Mouse (Mus musculus) lung, adult 2 months (tissue): ENCODE measurements around the gene Naaladl2. TPM values are rescaled to one million over a fixed set of nuclear protein-coding genes. Genes with fewer than 3 reads are reported as not detected.

Experiments
- DNase-seq: peaks from one replicate; pipeline ENCODE4 v3.0.0; 2022
- H3K4me1 ChIP-seq: fragments of 200-500 bp; 2 replicates; pipeline ENCODE4 v1.6.1; 2011; ENCODE audit warnings: low read length; ENCODE audit not compliant: control insufficient read depth, insufficient read depth
- H3K4me3 ChIP-seq: fragments of 200-500 bp; replicated peaks from 2 replicates; pipeline ENCODE3; 2011; ENCODE audit warnings: low read depth, mild to moderate bottlenecking, control low read depth, low read length; ENCODE audit errors: extremely low read depth
- CTCF ChIP-seq: fragments of 200-500 bp; IDR thresholded peaks from 2 replicates; pipeline ENCODE4 v1.5.1; 2011; ENCODE audit warnings: mild to moderate bottlenecking, low read length, control low read depth; ENCODE audit not compliant: insufficient read depth
- POLR2A ChIP-seq: fragments of 200-500 bp; IDR thresholded peaks from 2 replicates; pipeline ENCODE4 v1.6.1; 2011; ENCODE audit warnings: low read depth, mild to moderate bottlenecking, control low read depth, low read length, borderline replicate concordance; ENCODE audit errors: extremely low read depth
- WGBS: fragments of 180-500 bp; shearing (Covaris S2); methylation state at CpG from one replicate; pipeline ENCODE4 v1.1.7; 2018; 5-methylcytosine and 5-hydroxymethylcytosine counted together
- polyA plus RNA-seq: library from polyadenylated mRNA; depleted of rRNA; stranded (reverse); fragments of >200 nt; gene quantifications from 2 replicates; pipeline ENCODE4 v1.2.3, GENCODE M21; 2012

The Naaladl2 gene
- polyA plus RNA-seq, 1 experiment: 0.64 TPM

DNA sequence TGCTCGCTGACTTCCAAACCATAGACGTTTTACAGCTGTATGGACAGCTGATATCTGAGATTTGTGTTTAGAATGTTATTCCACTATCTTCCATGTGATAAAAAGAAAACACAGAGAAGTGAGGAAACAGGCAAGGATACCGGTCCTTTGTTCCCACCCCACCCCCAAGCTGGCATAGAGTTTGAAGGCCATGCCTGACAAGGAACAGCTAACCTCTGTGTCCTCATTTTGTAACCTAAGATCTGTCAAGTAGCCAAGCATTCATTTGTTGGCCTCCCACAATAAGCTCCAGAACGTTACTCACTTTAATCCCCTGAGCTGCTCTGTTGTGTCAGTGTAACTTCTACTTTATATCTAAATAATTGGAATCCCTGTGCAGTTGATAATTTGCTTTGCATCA lies 161.9 kb downstream of the Naaladl2 start:
- 56% methylated on average over 4 of the region's 4 CpGs for WGBS
- Histone ChIP-seq H3K4me3 (no peak overlapping the region), H3K4me1 (no peaks in the 10 kb centered on the region)
- DNase-seq: no peak
- no peak for TF ChIP-seq POLR2A
- no peak for TF ChIP-seq CTCF

GRCm38 (mm10) chr3:24942170-24942569 lies 201.9 kb downstream of the Naaladl2 start:
- DNase-seq: no peak
- no peak for TF ChIP-seq CTCF
- TF ChIP-seq POLR2A: no peak
- Histone ChIP-seq H3K4me1 (no peaks in the 10 kb centered on the region), H3K4me3 (no peak overlapping the region)
- 74% methylated on average over 2 of the region's 2 CpGs for WGBS

DNA sequence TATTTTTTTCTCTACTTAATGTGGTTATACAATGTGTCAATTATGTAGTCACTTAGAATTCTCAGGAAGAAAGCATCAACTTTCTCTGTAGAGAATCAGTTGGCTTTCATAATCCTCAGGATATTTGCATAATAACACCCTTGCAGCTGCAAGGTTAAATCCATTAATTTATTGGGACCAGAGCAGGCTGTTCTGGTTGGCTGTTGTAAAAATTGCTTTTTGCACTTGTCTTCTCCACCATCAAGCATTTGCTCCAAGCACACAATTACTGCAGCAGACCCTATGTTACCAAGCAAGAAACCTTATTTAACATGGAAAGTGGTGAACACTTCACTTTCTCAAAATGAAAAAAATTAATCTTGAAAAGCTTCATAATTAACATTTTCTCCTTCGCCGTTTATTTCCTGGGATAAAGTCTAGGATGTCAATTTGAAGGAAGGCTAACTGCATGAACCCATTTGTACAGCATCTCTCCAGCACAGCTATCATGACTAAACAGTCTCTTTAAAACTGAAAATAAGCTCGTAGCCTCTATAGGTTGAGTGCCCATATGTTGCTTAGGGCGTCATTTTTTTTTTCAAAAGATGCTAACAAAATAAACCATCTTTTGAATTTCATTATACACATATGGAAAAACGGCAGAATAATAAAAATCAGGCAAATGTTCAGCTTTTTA lies 205.4 kb downstream of the Naaladl2 start:
- TF ChIP-seq POLR2A (no peak), CTCF (no peak)
- Histone ChIP-seq H3K4me3 (no peak overlapping the region), H3K4me1 (no peaks in the 10 kb centered on the region)
- no peak for DNase-seq
- 81% methylated on average over 5 of the region's 5 CpGs for WGBS

- 25% methylated on average over 2 of the region's 2 CpGs for WGBS
- no peak for DNase-seq
- TF ChIP-seq POLR2A: no peak
- no peaks in the 10 kb centered on the region for H3K4me1 ChIP-seq
- H3K4me3 ChIP-seq: no peak overlapping the region
Measured at GRCm38 (mm10) chr3:24921811-24922210, 222.2 kb downstream of the Naaladl2 start.

DNA sequence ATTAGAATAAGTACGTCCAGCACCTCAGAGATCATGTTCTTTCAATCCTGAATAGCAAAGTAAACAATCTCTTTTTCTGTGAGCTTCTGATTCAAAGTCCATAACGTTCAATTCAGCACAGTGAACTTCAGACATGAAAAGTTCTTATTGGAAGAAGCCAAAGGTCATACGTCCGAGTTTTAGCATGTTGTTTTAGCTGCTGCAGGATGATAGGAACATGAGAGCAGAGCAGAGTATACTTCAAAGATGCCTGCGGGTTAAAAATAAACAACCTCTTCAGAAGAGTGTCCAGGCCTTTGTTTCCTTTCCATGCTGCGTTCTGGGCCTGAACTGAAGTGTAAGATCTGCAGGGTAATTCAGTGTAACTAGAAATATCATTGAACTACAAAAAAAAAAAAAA lies 222.7 kb downstream of the Naaladl2 start:
- no peak for DNase-seq
- Histone ChIP-seq H3K4me3 (no peak overlapping the region), H3K4me1 (no peaks in the 10 kb centered on the region)
- TF ChIP-seq POLR2A (no peak), CTCF (no peak)
- 22% methylated on average over 6 of the region's 6 CpGs for WGBS

GRCm38 (mm10) chr3:24905425-24905960 lies 238.6 kb downstream of the Naaladl2 start:
- 79% methylated on average over 3 of the region's 3 CpGs for WGBS
- no peaks in the 10 kb centered on the region for H3K4me1 ChIP-seq
- no peak for DNase-seq
- H3K4me3 ChIP-seq: no peak overlapping the region
- TF ChIP-seq CTCF (no peak), POLR2A (no peak)

- no peak for DNase-seq
- 78% methylated on average over 3 of the region's 3 CpGs for WGBS
- no peak overlapping the region for H3K4me3 ChIP-seq
- H3K4me1 ChIP-seq: no peaks in the 10 kb centered on the region
- TF ChIP-seq POLR2A: no peak
- TF ChIP-seq CTCF: no peak
Measured at GRCm38 (mm10) chr3:24888801-24889200, 255.3 kb downstream of the Naaladl2 start.

DNA sequence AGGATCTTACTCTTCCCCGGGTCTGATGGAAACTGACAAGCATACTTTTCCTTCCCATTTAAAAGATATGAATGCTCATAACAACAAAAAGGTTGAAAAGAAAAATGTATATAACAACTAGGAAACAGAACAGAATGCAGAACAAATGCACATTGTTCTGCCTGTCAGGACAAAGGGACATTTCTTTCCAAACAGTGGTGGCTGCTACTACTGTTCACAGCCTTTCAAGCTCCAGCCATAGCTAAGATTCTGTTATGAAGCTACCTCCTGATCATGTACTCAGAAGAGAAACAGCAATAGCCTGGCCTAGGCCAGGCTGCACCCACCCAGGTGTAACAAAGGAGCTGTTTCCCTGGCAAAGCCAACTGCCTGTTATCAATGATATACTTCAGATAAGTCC lies 271.8 kb downstream of the Naaladl2 start:
- DNase-seq: no peak
- no peaks in the 10 kb centered on the region for H3K4me1 ChIP-seq
- TF ChIP-seq CTCF: no peak
- no peak for TF ChIP-seq POLR2A
- WGBS: 81% methylated on average over 1 of the region's 1 CpGs
- no peak overlapping the region for H3K4me3 ChIP-seq

DNA sequence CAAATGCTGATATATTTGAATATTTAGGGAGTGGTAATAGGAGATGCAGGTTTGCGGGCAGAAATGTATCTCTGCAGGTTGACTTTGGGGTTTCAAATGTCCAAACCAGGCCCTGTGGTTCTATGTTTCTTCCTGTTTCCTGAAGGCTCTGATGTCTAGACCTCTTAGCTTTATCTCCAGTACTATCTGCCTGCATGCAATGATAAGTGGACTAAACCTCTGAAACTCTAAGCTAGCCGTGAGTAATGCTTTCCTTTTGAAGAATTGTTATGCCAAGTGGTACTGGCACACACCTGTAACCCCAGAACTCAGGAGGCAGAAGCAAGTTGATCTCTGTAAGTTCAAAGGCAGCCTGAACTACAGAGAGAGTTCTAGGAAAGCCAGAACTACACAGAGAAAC lies 291.1 kb downstream of the Naaladl2 start:
- Histone ChIP-seq H3K4me3 (no peak overlapping the region), H3K4me1 (no peaks in the 10 kb centered on the region)
- 59% methylated on average over 2 of the region's 2 CpGs for WGBS
- TF ChIP-seq CTCF (no peak), POLR2A (no peak)
- no peak for DNase-seq

- Histone ChIP-seq H3K4me1 (no peaks in the 10 kb centered on the region), H3K4me3 (no peak overlapping the region)
- WGBS: 35% methylated on average over 2 of the region's 2 CpGs
- TF ChIP-seq CTCF (no peak), POLR2A (no peak)
- no peak for DNase-seq
Measured at GRCm38 (mm10) chr3:24796739-24797138, 347.3 kb downstream of the Naaladl2 start.

DNA sequence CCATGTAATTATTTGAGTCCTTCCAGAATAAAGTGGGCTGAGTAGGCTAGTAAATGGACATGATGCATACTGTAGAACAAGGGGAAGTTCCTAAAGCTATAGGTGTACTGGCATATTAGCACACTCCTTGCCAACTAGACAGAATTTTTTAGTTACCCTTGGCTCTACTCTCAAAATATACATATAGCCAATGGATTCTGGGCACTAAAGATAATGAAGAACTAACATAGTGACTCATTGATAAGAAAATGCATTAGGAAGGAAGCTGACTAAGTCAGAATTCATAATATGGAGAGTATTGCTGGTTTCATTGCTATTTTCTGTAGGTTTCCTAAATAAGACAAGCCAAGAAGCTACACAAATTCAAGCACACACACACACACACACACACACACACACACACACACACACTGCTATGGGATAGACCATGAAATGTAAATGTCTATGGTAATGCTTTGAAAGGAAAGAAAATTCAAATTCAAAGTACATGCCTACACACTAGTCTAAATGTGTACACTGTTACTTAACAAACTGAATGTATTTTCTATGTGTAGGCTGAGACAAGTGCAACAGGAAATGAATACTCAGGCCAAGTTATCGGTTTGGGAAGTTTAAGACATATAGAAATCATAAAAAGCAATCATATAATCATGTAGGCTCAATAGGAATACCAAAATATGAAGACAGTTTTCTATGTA lies 356.5 kb downstream of the Naaladl2 start:
- H3K4me1 ChIP-seq: no peaks in the 10 kb centered on the region
- no peak for DNase-seq
- WGBS: 55% methylated on average over 1 of the region's 1 CpGs
- H3K4me3 ChIP-seq: no peak overlapping the region
- TF ChIP-seq POLR2A (no peak), CTCF (no peak)
